Mouse (Mus musculus) cerebellum, adult 2 months (tissue): Measurements from ENCODE around the gene Eda. TPM values are rescaled to one million over a fixed set of nuclear protein-coding genes. Genes with fewer than 3 reads are reported as not detected.
"Not testable (repeated sequence)": the region's sequence is repeated elsewhere in the genome, so short reads cannot be mapped to it uniquely, and the experiment has no call there.

Experiments
- DNase-seq, 2 experiments: peaks; one replicate each; pipeline ENCODE4 v3.0.0; 2021
- H3K27ac ChIP-seq: fragments of 200-500 bp; 2 replicates; pipeline ENCODE4 v1.5.1; 2012; ENCODE audit warnings: low read length, control low read depth, inconsistent platforms; ENCODE audit not compliant: insufficient read depth
- H3K27me3 ChIP-seq: fragments of 200-500 bp; 2 replicates; pipeline ENCODE4 v1.6.1; 2012; ENCODE audit warnings: inconsistent platforms, mild to moderate bottlenecking, low read length, moderate library complexity; ENCODE audit not compliant: control insufficient read depth, insufficient read depth
- H3K4me1 ChIP-seq: fragments of 200-500 bp; 2 replicates; pipeline ENCODE4 v1.6.1; 2011; ENCODE audit warnings: low read length; ENCODE audit not compliant: control insufficient read depth, insufficient read depth
- H3K4me3 ChIP-seq: fragments of 200-500 bp; replicated peaks from 2 replicates; pipeline ENCODE3; 2011; ENCODE audit warnings: mild to moderate bottlenecking, low read depth, low read length, control low read depth; ENCODE audit not compliant: insufficient read depth
- CTCF ChIP-seq: fragments of 200-500 bp; IDR thresholded peaks from 2 replicates; pipeline ENCODE4 v1.5.1; 2011; ENCODE audit warnings: low read depth, mild to moderate bottlenecking, control low read depth, low read length, moderate library complexity, borderline replicate concordance; ENCODE audit not compliant: insufficient read depth
- POLR2A ChIP-seq: fragments of 200-500 bp; IDR thresholded peaks from 2 replicates; pipeline ENCODE4 v1.6.1; 2011; ENCODE audit warnings: low read length, control low read depth, borderline replicate concordance; ENCODE audit not compliant: insufficient read depth
- WGBS: fragments of 180-500 bp; shearing (Covaris S2); methylation state at CpG from one replicate; pipeline ENCODE4 v1.1.7; 2018; 5-methylcytosine and 5-hydroxymethylcytosine counted together
- polyA plus RNA-seq: library from polyadenylated mRNA; depleted of rRNA; stranded (reverse); fragments of >200 nt; gene quantifications from 2 replicates; pipeline ENCODE4 v1.2.3, GENCODE M21; 2012

Gene Eda
- polyA plus RNA-seq, 1 experiment = 1.3 TPM

- DNase-seq = peak; percentile 6 to 15
- 20% methylated on average over 6 of the region's 6 CpGs for WGBS
- Histone ChIP-seq H3K4me1 (no peaks in the 10 kb centered on the region), H3K4me3 (no peak overlapping the region), H3K27ac (no peak overlapping the region), H3K27me3 (no peaks in the 10 kb centered on the region)
- TF ChIP-seq CTCF (peak; percentile 50; the same call in 1 of the 2 replicates), POLR2A (no peak)
Observed at GRCm38 (mm10) chrX:100392304-100392703, 416.9 kb downstream of the Eda start.

GRCm38 (mm10) chrX:100394223-100394861 is 418.9 kb downstream of the Eda start:
- Histone ChIP-seq H3K27me3 (no peaks in the 10 kb centered on the region), H3K4me1 (no peaks in the 10 kb centered on the region), H3K4me3 (no peak overlapping the region), H3K27ac (no peak overlapping the region)
- WGBS = 40% methylated on average over 7 of the region's 7 CpGs
- TF ChIP-seq CTCF (no peak), POLR2A (no peak)
- DNase-seq = no peak

GRCm38 (mm10) chrX:100395026-100395425 is 419.6 kb downstream of the Eda start:
- TF ChIP-seq CTCF = no peak
- TF ChIP-seq POLR2A = no peak
- H3K4me1 ChIP-seq = no peaks in the 10 kb centered on the region
- no peak overlapping the region for H3K4me3 ChIP-seq
- H3K27ac ChIP-seq = no peak overlapping the region
- DNase-seq = no peak
- WGBS = 87% methylated on average over 8 of the region's 8 CpGs
- no peaks in the 10 kb centered on the region for H3K27me3 ChIP-seq

- no peaks in the 10 kb centered on the region for H3K27me3 ChIP-seq
Observed at GRCm38 (mm10) chrX:100400900-100401299, 425.5 kb downstream of the Eda start.

GRCm38 (mm10) chrX:100401657-100402056 is 426.3 kb downstream of the Eda start:
- DNase-seq = no peak
- H3K4me3 ChIP-seq = no peak overlapping the region
- TF ChIP-seq POLR2A = no peak
- no peak for TF ChIP-seq CTCF
- H3K4me1 ChIP-seq = no peaks in the 10 kb centered on the region
- no peak overlapping the region for H3K27ac ChIP-seq
- 94% methylated on average over 5 of the region's 5 CpGs for WGBS
- H3K27me3 ChIP-seq = no peaks in the 10 kb centered on the region

More at GRCm38 (mm10) chrX:100400900-100401299, 425.5 kb downstream of the Eda start:
- TF ChIP-seq CTCF (no peak), POLR2A (no peak)
- no peak overlapping the region for H3K4me3 ChIP-seq
- H3K4me1 ChIP-seq = no peaks in the 10 kb centered on the region
- H3K27ac ChIP-seq = no peak overlapping the region
- DNase-seq = no peak

GRCm38 (mm10) chrX:100409245-100409644 is 433.8 kb downstream of the Eda start:
- H3K27me3 ChIP-seq = no peaks in the 10 kb centered on the region

GRCm38 (mm10) chrX:100428693-100429092 is 453.3 kb downstream of the Eda start, which contains the start of gene Otud6a:
TSS of gene Otud6a (plus strand) at chrX:100429013.
- DNase-seq = no peak
- WGBS = 96% methylated on average over 21 of the region's 21 CpGs
- no peak for TF ChIP-seq CTCF
- TF ChIP-seq POLR2A = no peak
- Histone ChIP-seq H3K4me1 (no peaks in the 10 kb centered on the region), H3K27me3 (no peaks in the 10 kb centered on the region), H3K27ac (no peak within 1 kb of the TSS), H3K4me3 (no peak within 1 kb of the TSS)

More at GRCm38 (mm10) chrX:100409245-100409644, 433.8 kb downstream of the Eda start:
- TF ChIP-seq CTCF (no peak), POLR2A (no peak)
- DNase-seq = no peak
- WGBS = 69% methylated on average over 1 of the region's 1 CpGs
- Histone ChIP-seq H3K27ac (no peak overlapping the region), H3K4me3 (no peak overlapping the region), H3K4me1 (no peaks in the 10 kb centered on the region)

GRCm38 (mm10) chrX:100432311-100432710 is 456.9 kb downstream of the Eda start:
- no peaks in the 10 kb centered on the region for H3K27me3 ChIP-seq
- no peak overlapping the region for H3K4me3 ChIP-seq
- WGBS = 56% methylated on average over 3 of the region's 3 CpGs
- no peak overlapping the region for H3K27ac ChIP-seq
- DNase-seq = no peak
- no peaks in the 10 kb centered on the region for H3K4me1 ChIP-seq
- no peak for TF ChIP-seq POLR2A
- no peak for TF ChIP-seq CTCF

GRCm38 (mm10) chrX:100442617-100443016 is 467.2 kb downstream of the Eda start, which contains the start of gene Awat2:
TSS of gene Awat2 (minus strand) at chrX:100442717.
- not testable (repeated sequence) for H3K4me3 ChIP-seq, H3K27me3 ChIP-seq, H3K27ac ChIP-seq, H3K4me1 ChIP-seq, DNase-seq
- WGBS = 75% methylated on average over 2 of the region's 2 CpGs
